Mouse (Mus musculus) lung, embryonic 15.5 days (tissue): Measurements from ENCODE around the gene Slc25a44. TPM values are rescaled to one million over a fixed set of nuclear protein-coding genes. Genes with fewer than 3 reads are reported as not detected.

Source experiments
- ATAC-seq: fragments of 200-750 bp; cut with Nextera tagmentation; 2 replicates; pipeline ENCODE4 v1.8.0; 2017; ENCODE audit warnings: moderate number of reproducible peaks, borderline replicate concordance; ENCODE audit not compliant: low FRiP score, low TSS enrichment; ENCODE audit errors: extremely low read depth
- H3K27ac ChIP-seq: fragments of 300-500 bp; sonication (generic); 2 replicates; pipeline ENCODE4 v1.5.1; 2015; ENCODE audit warnings: moderate library complexity, mild to moderate bottlenecking, inconsistent platforms
- H3K27me3 ChIP-seq: fragments of 300-500 bp; sonication (generic); 2 replicates; pipeline ENCODE4 v1.6.1; 2015; ENCODE audit warnings: inconsistent platforms
- H3K36me3 ChIP-seq: fragments of 300-500 bp; sonication (generic); 2 replicates; pipeline ENCODE4 v1.6.1; 2015; ENCODE audit warnings: inconsistent platforms
- H3K4me1 ChIP-seq: fragments of 300-500 bp; sonication (generic); 2 replicates; pipeline ENCODE4 v1.6.1; 2015; ENCODE audit warnings: inconsistent platforms
- H3K4me2 ChIP-seq: fragments of 300-500 bp; sonication (generic); 2 replicates; pipeline ENCODE4 v1.6.1; 2015; ENCODE audit warnings: inconsistent platforms, mild to moderate bottlenecking, moderate library complexity
- H3K4me3 ChIP-seq: fragments of 300-500 bp; sonication (generic); 2 replicates; pipeline ENCODE4 v1.5.1; 2015; ENCODE audit warnings: mild to moderate bottlenecking, inconsistent platforms
- H3K9ac ChIP-seq: fragments of 300-500 bp; sonication (generic); 2 replicates; pipeline ENCODE4 v1.6.1; 2015; ENCODE audit warnings: inconsistent platforms
- H3K9me3 ChIP-seq: fragments of 300-500 bp; sonication (generic); 2 replicates; pipeline ENCODE4 v1.6.1; 2016; ENCODE audit warnings: inconsistent platforms
- WGBS: fragments of 180-500 bp; shearing (Covaris S2); methylation state at CpG from one replicate; pipeline ENCODE4 v1.1.7; 2015; 5-methylcytosine and 5-hydroxymethylcytosine counted together
- polyA plus RNA-seq: library from polyadenylated mRNA; unstranded; fragments of >200 nt; fragmentation: Nextera tagmentation; extraction: Ambion mirVana; gene quantifications from 2 replicates; pipeline ENCODE4 v1.2.1, GENCODE M21; 2015

Gene Slc25a44
- 13.9 and 14.8 TPM in 2 replicates for polyA plus RNA-seq

- Histone ChIP-seq H3K36me3 (peaks cover 12% of the 10 kb centered on the region), H3K27me3 (no peaks in the 10 kb centered on the region), H3K9ac (peak within 1 kb of the TSS; percentile 57), H3K4me3 (peak within 1 kb of the TSS; percentile 87), H3K4me2 (peak within 1 kb of the TSS; percentile 87), H3K27ac (no peak within 1 kb of the TSS), H3K4me1 (peaks cover 19% of the 10 kb centered on the region), H3K9me3 (no peaks in the 10 kb centered on the region)
- WGBS, result 1% methylated on average over 35 of the region's 35 CpGs
- peak; percentile 98 for ATAC-seq
These were observed at the start of gene Slc25a44 for GRCm38 (mm10) chr3:88424605-88425329. Gene Slc25a44, minus strand, starts transcription at chr3:88425139.

DNA sequence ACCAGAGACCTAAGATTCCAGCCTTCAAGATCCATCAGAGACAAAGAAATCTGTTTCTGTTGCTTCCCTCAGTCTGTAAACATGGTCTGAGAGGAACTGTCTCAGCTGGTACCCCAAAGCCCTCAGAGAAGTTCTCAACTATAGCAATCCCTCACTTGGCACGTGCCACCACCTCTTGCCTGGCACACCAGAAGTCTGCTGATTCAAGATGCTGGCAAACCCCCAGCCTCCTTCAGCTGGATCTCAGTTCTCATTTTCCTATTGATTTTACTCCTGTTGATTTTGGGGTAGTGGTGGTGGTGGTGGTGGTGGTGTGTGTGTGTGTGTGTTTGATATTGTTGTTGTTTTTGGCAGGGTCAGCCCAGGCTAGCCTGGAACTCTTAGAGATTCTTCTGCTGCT lies 48.6 kb upstream of the Slc25a44 start:
- Histone ChIP-seq H3K27me3 (no peaks in the 10 kb centered on the region), H3K4me2 (no peak overlapping the region), H3K36me3 (no peaks in the 10 kb centered on the region), H3K9ac (no peak overlapping the region), H3K4me1 (no peaks in the 10 kb centered on the region), H3K4me3 (no peak overlapping the region), H3K9me3 (no peaks in the 10 kb centered on the region), H3K27ac (no peak overlapping the region)
- ATAC-seq, result no peak
- WGBS, result 72% methylated on average over 1 of the region's 1 CpGs

GRCm38 (mm10) chr3:88473020-88473419 lies 48.1 kb upstream of the Slc25a44 start:
- Histone ChIP-seq H3K9me3 (no peaks in the 10 kb centered on the region), H3K9ac (no peak overlapping the region), H3K36me3 (no peaks in the 10 kb centered on the region), H3K4me1 (no peaks in the 10 kb centered on the region), H3K4me2 (no peak overlapping the region), H3K27ac (no peak overlapping the region), H3K4me3 (no peak overlapping the region), H3K27me3 (no peaks in the 10 kb centered on the region)
- 36% methylated on average over 5 of the region's 5 CpGs for WGBS
- peak; percentile 44; the same call in 1 of the 2 replicates for ATAC-seq

DNA sequence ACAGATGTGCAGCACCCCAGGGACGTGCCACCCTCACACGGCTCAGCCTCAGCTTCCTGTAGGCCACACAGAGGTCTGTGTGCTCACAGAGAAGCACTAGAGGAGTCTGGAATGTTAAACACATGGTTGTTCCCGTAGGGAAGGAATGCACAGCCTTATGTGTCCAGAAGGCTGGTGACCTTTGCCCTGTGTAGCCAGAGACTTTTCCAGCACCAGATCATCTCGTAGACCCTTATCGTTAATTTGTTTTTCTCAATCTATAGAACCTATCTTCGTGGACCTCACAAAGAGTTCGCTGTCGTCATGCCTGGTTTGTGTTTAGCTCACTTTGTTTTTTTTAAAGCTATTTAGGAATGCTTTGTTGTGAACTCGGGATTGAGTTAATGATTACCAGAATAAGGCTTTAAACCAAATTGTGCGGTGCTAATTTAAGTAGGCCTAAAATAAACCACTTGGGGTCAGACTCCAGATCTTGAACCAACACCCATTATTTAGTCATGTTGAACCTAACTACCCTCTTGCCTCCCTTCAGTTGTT lies 46.1 kb upstream of the Slc25a44 start:
- ATAC-seq, result no peak; the same call in 1 of the 2 replicates
- Histone ChIP-seq H3K9ac (no peak overlapping the region), H3K27ac (no peak overlapping the region), H3K9me3 (no peaks in the 10 kb centered on the region), H3K4me1 (no peaks in the 10 kb centered on the region), H3K4me3 (no peak overlapping the region), H3K4me2 (no peak overlapping the region), H3K27me3 (no peaks in the 10 kb centered on the region), H3K36me3 (no peaks in the 10 kb centered on the region)
- 39% methylated on average over 10 of the region's 10 CpGs for WGBS

- Histone ChIP-seq H3K27me3 (no peaks in the 10 kb centered on the region), H3K9ac (no peak overlapping the region), H3K36me3 (no peaks in the 10 kb centered on the region), H3K9me3 (no peaks in the 10 kb centered on the region), H3K4me3 (no peak overlapping the region), H3K27ac (no peak overlapping the region), H3K4me2 (no peak overlapping the region), H3K4me1 (no peaks in the 10 kb centered on the region)
- no peak for ATAC-seq
- WGBS, result 77% methylated on average over 2 of the region's 2 CpGs
These were observed 44.5 kb upstream of the Slc25a44 start for GRCm38 (mm10) chr3:88469466-88469865.

GRCm38 (mm10) chr3:88467116-88467824 lies 42.3 kb upstream of the Slc25a44 start:
- H3K4me2 ChIP-seq, result no peak overlapping the region
- no peaks in the 10 kb centered on the region for H3K27me3 ChIP-seq
- no peaks in the 10 kb centered on the region for H3K4me1 ChIP-seq
- no peak overlapping the region for H3K9ac ChIP-seq
- H3K27ac ChIP-seq, result no peak overlapping the region
- no peaks in the 10 kb centered on the region for H3K36me3 ChIP-seq
- H3K9me3 ChIP-seq, result no peaks in the 10 kb centered on the region
- peak; percentile 79 for ATAC-seq
- H3K4me3 ChIP-seq, result no peak overlapping the region
- WGBS, result 30% methylated on average over 16 of the region's 16 CpGs

GRCm38 (mm10) chr3:88465127-88465526 lies 40.2 kb upstream of the Slc25a44 start:
- Histone ChIP-seq H3K4me3 (no peak overlapping the region), H3K4me1 (peaks cover 11% of the 10 kb centered on the region), H3K9ac (no peak overlapping the region), H3K27ac (no peak overlapping the region), H3K36me3 (no peaks in the 10 kb centered on the region), H3K9me3 (no peaks in the 10 kb centered on the region), H3K27me3 (peaks cover 7% of the 10 kb centered on the region; the same call in 1 of the 2 replicates), H3K4me2 (no peak overlapping the region)
- ATAC-seq, result no peak
- 70% methylated on average over 2 of the region's 2 CpGs for WGBS

DNA sequence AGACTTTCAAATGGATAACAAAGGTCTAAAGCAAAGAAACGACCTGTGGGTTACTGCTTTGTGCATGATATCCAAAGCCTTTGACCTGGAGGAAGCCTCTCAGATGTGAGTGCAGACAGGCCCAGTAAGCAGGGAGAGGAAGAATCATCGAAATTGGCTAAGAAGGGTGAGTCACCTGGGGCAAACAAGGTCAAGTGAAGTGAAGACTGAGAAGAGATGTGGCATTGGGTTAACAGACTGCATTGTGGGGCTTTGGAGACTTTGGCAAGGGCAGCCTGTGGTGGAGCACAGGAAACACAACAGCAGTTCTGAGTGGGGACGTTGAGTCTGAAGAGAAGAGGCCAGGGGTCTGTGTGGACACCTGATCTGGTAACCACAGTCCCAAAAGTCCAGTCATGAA lies 39.5 kb upstream of the Slc25a44 start:
- H3K27me3 ChIP-seq, result peaks cover 9% of the 10 kb centered on the region; the same call in 1 of the 2 replicates
- H3K9ac ChIP-seq, result no peak overlapping the region
- H3K4me1 ChIP-seq, result peaks cover 11% of the 10 kb centered on the region
- ATAC-seq, result no peak
- no peaks in the 10 kb centered on the region for H3K9me3 ChIP-seq
- H3K4me2 ChIP-seq, result no peak overlapping the region
- WGBS, result 48% methylated on average over 3 of the region's 3 CpGs
- H3K27ac ChIP-seq, result no peak overlapping the region
- no peaks in the 10 kb centered on the region for H3K36me3 ChIP-seq
- H3K4me3 ChIP-seq, result no peak overlapping the region

GRCm38 (mm10) chr3:88460983-88461696 lies 36.2 kb upstream of the Slc25a44 start, which contains the start of gene Sema4a:
Gene Sema4a, minus strand, starts transcription at chr3:88461182.
- H3K36me3 ChIP-seq, result no peaks in the 10 kb centered on the region
- 32% methylated on average over 12 of the region's 12 CpGs for WGBS
- ATAC-seq, result peak; percentile 46; the same call in 1 of the 2 replicates
- peaks cover 16% of the 10 kb centered on the region for H3K27me3 ChIP-seq
- peaks cover 14% of the 10 kb centered on the region for H3K4me1 ChIP-seq
- no peak within 1 kb of the TSS for H3K9ac ChIP-seq
- H3K9me3 ChIP-seq, result no peaks in the 10 kb centered on the region
- no peak within 1 kb of the TSS for H3K4me2 ChIP-seq
- no peak within 1 kb of the TSS; the same call in 1 of the 2 replicates for H3K27ac ChIP-seq
- no peak within 1 kb of the TSS for H3K4me3 ChIP-seq

- H3K36me3 ChIP-seq, result no peaks in the 10 kb centered on the region
- H3K27me3 ChIP-seq, result peaks cover 16% of the 10 kb centered on the region
- no peak overlapping the region for H3K4me3 ChIP-seq
- 70% methylated on average over 5 of the region's 5 CpGs for WGBS
- no peak for ATAC-seq
- H3K27ac ChIP-seq, result no peak overlapping the region
- H3K4me2 ChIP-seq, result no peak overlapping the region
- peaks cover 20% of the 10 kb centered on the region for H3K4me1 ChIP-seq
- no peaks in the 10 kb centered on the region for H3K9me3 ChIP-seq
- no peak overlapping the region for H3K9ac ChIP-seq
These were observed 35.1 kb upstream of the Slc25a44 start for GRCm38 (mm10) chr3:88460029-88460428.

DNA sequence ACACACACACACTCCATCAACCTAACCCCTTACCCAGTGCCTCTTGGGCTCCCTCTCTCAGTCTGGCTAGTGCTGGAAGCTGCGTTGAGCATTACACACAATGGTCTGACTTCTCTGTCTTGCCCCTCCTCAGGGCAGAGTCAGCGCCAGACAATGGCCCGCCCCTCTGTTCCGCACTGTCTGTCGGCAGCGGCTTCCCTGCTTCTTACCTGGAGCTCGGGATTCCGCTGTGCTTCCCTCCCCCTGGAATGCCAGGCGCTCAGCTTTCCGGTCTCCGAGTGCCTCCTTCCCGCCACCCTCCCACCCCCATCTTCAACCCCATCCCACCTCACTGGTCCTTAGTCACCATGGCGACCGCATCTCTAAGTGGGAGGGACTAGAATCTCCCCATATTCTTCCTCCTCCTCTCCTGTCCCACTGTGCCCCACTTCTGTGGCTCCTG lies 33.9 kb upstream of the Slc25a44 start:
- 3% methylated on average over 14 of the region's 14 CpGs for WGBS
- Histone ChIP-seq H3K27me3 (peaks cover 16% of the 10 kb centered on the region), H3K27ac (no peak overlapping the region), H3K9ac (no peak overlapping the region), H3K4me2 (peak overlapping the region; percentile 24; the same call in 1 of the 2 replicates), H3K4me3 (no peak overlapping the region), H3K36me3 (no peaks in the 10 kb centered on the region), H3K9me3 (no peaks in the 10 kb centered on the region), H3K4me1 (peaks cover 20% of the 10 kb centered on the region)
- ATAC-seq, result no peak
